Mouse (Mus musculus): Measurements from ENCODE around the gene Srxn1. TPM values are rescaled to one million over a fixed set of nuclear protein-coding genes. Genes with fewer than 3 reads are reported as not detected.

Gene Srxn1
- polyA plus RNA-seq, 1 experiment from 2014 or later: 13.4 TPM

- Histone ChIP-seq H3K27ac (ENCODE audit: low read depth, low read length) (no peak overlapping the region), H3K27me3 (ENCODE audit: control insufficient read depth, insufficient read depth, low read length) (no peaks in the 10 kb centered on the region), H3K4me1 (replicated peaks; ENCODE audit: control insufficient read depth, insufficient read depth, low read length) (no peaks in the 10 kb centered on the region; the same call in 1 of the 2 replicates), H3K4me3 (ENCODE audit: low read depth, low read length) (peak overlapping the region; percentile 63), H3K9ac (ENCODE audit: low read depth, low read length) (no peak overlapping the region; the same call in 1 of the 2 replicates), H3K4me2 (replicated peaks; ENCODE audit: low read depth, low read length) (peak overlapping the region; percentile 64), H3K36me3 (ENCODE audit: control insufficient read depth, insufficient read depth, low read length) (no peaks in the 10 kb centered on the region), H3K9me3 (ENCODE audit: control insufficient read depth, low read length) (no peaks in the 10 kb centered on the region)
- no peak for DNase-seq (ENCODE audit: low spot score)
- no peak for ATAC-seq (ENCODE audit: low FRiP score)
- WGBS: 87% methylated on average over 3 of the region's 3 CpGs
Measured at GRCm38 (mm10) chr2:152106225-152106595, 894 bp downstream of the Srxn1 start.

GRCm38 (mm10) chr2:152106597-152106996 is 1.3 kb downstream of the Srxn1 start:
- Histone ChIP-seq H3K27ac (ENCODE audit: low read depth, low read length) (no peak overlapping the region), H3K27me3 (ENCODE audit: control insufficient read depth, insufficient read depth, low read length) (no peaks in the 10 kb centered on the region), H3K9ac (ENCODE audit: low read depth, low read length) (no peak overlapping the region), H3K4me3 (ENCODE audit: low read depth, low read length) (no peak overlapping the region), H3K4me2 (replicated peaks; ENCODE audit: low read depth, low read length) (no peak overlapping the region), H3K9me3 (ENCODE audit: control insufficient read depth, low read length) (no peaks in the 10 kb centered on the region), H3K36me3 (ENCODE audit: control insufficient read depth, insufficient read depth, low read length) (no peaks in the 10 kb centered on the region), H3K4me1 (replicated peaks; ENCODE audit: control insufficient read depth, insufficient read depth, low read length) (no peaks in the 10 kb centered on the region; the same call in 1 of the 2 replicates)
- DNase-seq (ENCODE audit: low spot score) (no peak), ATAC-seq (ENCODE audit: low FRiP score) (no peak)
- 90% methylated on average over 10 of the region's 10 CpGs for WGBS

GRCm38 (mm10) chr2:152108702-152109101 is 3.4 kb downstream of the Srxn1 start:
- Histone ChIP-seq H3K4me3 (ENCODE audit: low read depth, low read length) (no peak overlapping the region), H3K27ac (ENCODE audit: low read depth, low read length) (no peak overlapping the region), H3K9ac (ENCODE audit: low read depth, low read length) (no peak overlapping the region), H3K4me2 (replicated peaks; ENCODE audit: low read depth, low read length) (no peak overlapping the region), H3K27me3 (ENCODE audit: control insufficient read depth, insufficient read depth, low read length) (no peaks in the 10 kb centered on the region), H3K4me1 (replicated peaks; ENCODE audit: control insufficient read depth, insufficient read depth, low read length) (no peaks in the 10 kb centered on the region; the same call in 1 of the 2 replicates), H3K36me3 (ENCODE audit: control insufficient read depth, insufficient read depth, low read length) (no peaks in the 10 kb centered on the region), H3K9me3 (ENCODE audit: control insufficient read depth, low read length) (no peaks in the 10 kb centered on the region)
- 77% methylated on average over 7 of the region's 7 CpGs for WGBS
- ATAC-seq (ENCODE audit: low FRiP score): no peak
- no peak for DNase-seq (ENCODE audit: low spot score)

- no peak for ATAC-seq (ENCODE audit: low FRiP score)
- 91% methylated on average over 5 of the region's 5 CpGs for WGBS
- DNase-seq (ENCODE audit: low spot score): no peak
- Histone ChIP-seq H3K4me2 (replicated peaks; ENCODE audit: low read depth, low read length) (no peak overlapping the region), H3K27me3 (ENCODE audit: control insufficient read depth, insufficient read depth, low read length) (no peaks in the 10 kb centered on the region), H3K4me3 (ENCODE audit: low read depth, low read length) (no peak overlapping the region), H3K9ac (ENCODE audit: low read depth, low read length) (no peak overlapping the region), H3K9me3 (ENCODE audit: control insufficient read depth, low read length) (no peaks in the 10 kb centered on the region), H3K4me1 (replicated peaks; ENCODE audit: control insufficient read depth, insufficient read depth, low read length) (peaks cover 3% of the 10 kb centered on the region), H3K27ac (ENCODE audit: low read depth, low read length) (no peak overlapping the region), H3K36me3 (ENCODE audit: control insufficient read depth, insufficient read depth, low read length) (no peaks in the 10 kb centered on the region)
Measured at GRCm38 (mm10) chr2:152109386-152109785, 4.1 kb downstream of the Srxn1 start.

GRCm38 (mm10) chr2:152111311-152111710 is 6.0 kb downstream of the Srxn1 start:
- DNase-seq (ENCODE audit: low spot score): no peak
- Histone ChIP-seq H3K4me3 (ENCODE audit: low read depth, low read length) (no peak overlapping the region), H3K4me2 (replicated peaks; ENCODE audit: low read depth, low read length) (no peak overlapping the region), H3K9ac (ENCODE audit: low read depth, low read length) (no peak overlapping the region), H3K9me3 (ENCODE audit: control insufficient read depth, low read length) (no peaks in the 10 kb centered on the region), H3K36me3 (ENCODE audit: control insufficient read depth, insufficient read depth, low read length) (no peaks in the 10 kb centered on the region), H3K27ac (ENCODE audit: low read depth, low read length) (no peak overlapping the region), H3K4me1 (replicated peaks; ENCODE audit: control insufficient read depth, insufficient read depth, low read length) (peaks cover 11% of the 10 kb centered on the region), H3K27me3 (ENCODE audit: control insufficient read depth, insufficient read depth, low read length) (no peaks in the 10 kb centered on the region)
- ATAC-seq (ENCODE audit: low FRiP score): no peak
- 59% methylated on average over 2 of the region's 2 CpGs for WGBS

- ATAC-seq (ENCODE audit: low FRiP score) (peak; percentile 66), DNase-seq (ENCODE audit: low spot score) (peak; percentile 97)
- H3K9me3 ChIP-seq (ENCODE audit: control insufficient read depth, low read length): no peaks in the 10 kb centered on the region
- peaks cover 11% of the 10 kb centered on the region for H3K4me1 ChIP-seq (replicated peaks; ENCODE audit: control insufficient read depth, insufficient read depth, low read length)
- no peak overlapping the region for H3K27ac ChIP-seq (ENCODE audit: low read depth, low read length)
- H3K4me2 ChIP-seq (replicated peaks; ENCODE audit: low read depth, low read length): no peak overlapping the region
- H3K9ac ChIP-seq (ENCODE audit: low read depth, low read length): no peak overlapping the region
- H3K4me3 ChIP-seq (ENCODE audit: low read depth, low read length): no peak overlapping the region
- H3K36me3 ChIP-seq (ENCODE audit: control insufficient read depth, insufficient read depth, low read length): no peaks in the 10 kb centered on the region
- 8% methylated on average over 7 of the region's 7 CpGs for WGBS
- no peaks in the 10 kb centered on the region for H3K27me3 ChIP-seq (ENCODE audit: control insufficient read depth, insufficient read depth, low read length)
Measured at GRCm38 (mm10) chr2:152111920-152112319, 6.6 kb downstream of the Srxn1 start.

GRCm38 (mm10) chr2:152112490-152112889 is 7.2 kb downstream of the Srxn1 start:
- no peaks in the 10 kb centered on the region for H3K36me3 ChIP-seq (ENCODE audit: control insufficient read depth, insufficient read depth, low read length)
- DNase-seq (ENCODE audit: low spot score) (no peak), ATAC-seq (ENCODE audit: low FRiP score) (no peak)
- no peak overlapping the region for H3K27ac ChIP-seq (ENCODE audit: low read depth, low read length)
- H3K4me3 ChIP-seq (ENCODE audit: low read depth, low read length): no peak overlapping the region
- no peak overlapping the region for H3K4me2 ChIP-seq (replicated peaks; ENCODE audit: low read depth, low read length)
- H3K27me3 ChIP-seq (ENCODE audit: control insufficient read depth, insufficient read depth, low read length): no peaks in the 10 kb centered on the region
- no peak overlapping the region for H3K9ac ChIP-seq (ENCODE audit: low read depth, low read length)
- WGBS: 83% methylated on average over 5 of the region's 5 CpGs
- peaks cover 11% of the 10 kb centered on the region for H3K4me1 ChIP-seq (replicated peaks; ENCODE audit: control insufficient read depth, insufficient read depth, low read length)
- H3K9me3 ChIP-seq (ENCODE audit: control insufficient read depth, low read length): no peaks in the 10 kb centered on the region

- H3K9ac ChIP-seq (ENCODE audit: low read depth, low read length): no peak overlapping the region
- no peaks in the 10 kb centered on the region for H3K27me3 ChIP-seq (ENCODE audit: control insufficient read depth, insufficient read depth, low read length)
- DNase-seq (ENCODE audit: low spot score) (no peak), ATAC-seq (ENCODE audit: low FRiP score) (no peak)
- H3K9me3 ChIP-seq (ENCODE audit: control insufficient read depth, low read length): no peaks in the 10 kb centered on the region
- 64% methylated on average over 10 of the region's 10 CpGs for WGBS
- peaks cover 11% of the 10 kb centered on the region for H3K4me1 ChIP-seq (replicated peaks; ENCODE audit: control insufficient read depth, insufficient read depth, low read length)
- no peak overlapping the region for H3K4me2 ChIP-seq (replicated peaks; ENCODE audit: low read depth, low read length)
- no peaks in the 10 kb centered on the region for H3K36me3 ChIP-seq (ENCODE audit: control insufficient read depth, insufficient read depth, low read length)
- no peak overlapping the region for H3K4me3 ChIP-seq (ENCODE audit: low read depth, low read length)
- H3K27ac ChIP-seq (ENCODE audit: low read depth, low read length): no peak overlapping the region
Measured at GRCm38 (mm10) chr2:152112970-152113369, 7.7 kb downstream of the Srxn1 start.

GRCm38 (mm10) chr2:152114057-152114975 is 9.0 kb downstream of the Srxn1 start:
- H3K9ac ChIP-seq (ENCODE audit: low read depth, low read length): peak overlapping the region; percentile 41; the same call in 1 of the 2 replicates

More at GRCm38 (mm10) chr2:152114057-152114975, 9.0 kb downstream of the Srxn1 start:
- peaks cover 11% of the 10 kb centered on the region for H3K4me1 ChIP-seq (replicated peaks; ENCODE audit: control insufficient read depth, insufficient read depth, low read length)
- H3K9me3 ChIP-seq (ENCODE audit: control insufficient read depth, low read length): no peaks in the 10 kb centered on the region
- H3K4me3 ChIP-seq (ENCODE audit: low read depth, low read length): peak overlapping the region; percentile 22
- no peaks in the 10 kb centered on the region for H3K27me3 ChIP-seq (ENCODE audit: control insufficient read depth, insufficient read depth, low read length)
- ATAC-seq (ENCODE audit: low FRiP score) (peak; percentile 85), DNase-seq (ENCODE audit: low spot score) (peak; percentile 78)
- H3K27ac ChIP-seq (ENCODE audit: low read depth, low read length): peak overlapping the region; percentile 45; the same call in 1 of the 2 replicates
- H3K4me2 ChIP-seq (replicated peaks; ENCODE audit: low read depth, low read length): peak overlapping the region; percentile 55
- H3K36me3 ChIP-seq (ENCODE audit: control insufficient read depth, insufficient read depth, low read length): no peaks in the 10 kb centered on the region
- WGBS: 10% methylated on average over 32 of the region's 36 CpGs
